ENCODE assay signal across 8 mouse cellular contexts in genomic region chr16:45196816-45197215, GRCm38 (mm10). TPM values are rescaled to one million over a fixed set of nuclear protein-coding genes. Genes with fewer than 3 reads are reported as not detected.
DNase-seq lines count a peak whose midpoint lies in the region; ATAC-seq and TF ChIP-seq lines count a peak whose summit lies in the region.

No protein-coding gene starts in this region.

- H3K4me3 ChIP-seq in ES-E14 (ENCODE audit: insufficient read depth in 1 of 2, low read depth in 1 of 2, low read length in 2 of 2, poor library complexity in 1 of 2, severe bottlenecking in 1 of 2): no peak overlapping the region
- no peak overlapping the region for H3K4me3 ChIP-seq in bone marrow, adult 2 months (replicated peaks; ENCODE audit: control insufficient read depth, low read depth, low read length)
- no peak overlapping the region for H3K4me3 ChIP-seq in embryonic facial prominence, embryonic 14.5 days (ENCODE audit: low read depth, low read length)
- H3K4me3 ChIP-seq in lung, adult 2 months (replicated peaks; ENCODE audit: extremely low read depth, low read depth, low read length): no peak overlapping the region

- H3K4me1 ChIP-seq in ES-E14 (ENCODE audit: control insufficient read depth in 2 of 2, insufficient read depth in 2 of 2, low read length in 2 of 2, poor library complexity in 1 of 2): no peaks in the 10 kb centered on the region
- H3K4me1 ChIP-seq in bone marrow, adult 2 months (ENCODE audit: control insufficient read depth, insufficient read depth, low read length): no peaks in the 10 kb centered on the region; the same call in 1 of the 2 replicates
- no peaks in the 10 kb centered on the region for H3K4me1 ChIP-seq in embryonic facial prominence, embryonic 14.5 days (ENCODE audit: control insufficient read depth, insufficient read depth, low read length)
- H3K4me1 ChIP-seq in lung, adult 2 months (ENCODE audit: control insufficient read depth, insufficient read depth, low read length): peaks cover under 1% of the 10 kb centered on the region; the same call in 1 of the 2 replicates

- no peak overlapping the region for H3K9ac ChIP-seq in ES-E14 (ENCODE audit: insufficient read depth, low read depth, low read length, poor library complexity, severe bottlenecking)
- no peak overlapping the region for H3K9ac ChIP-seq in embryonic facial prominence, embryonic 14.5 days (ENCODE audit: low read depth, low read length)

- TF ChIP-seq POLR2A in bone marrow, adult 2 months (IDR thresholded peaks at IDR 0.05; ENCODE audit: borderline replicate concordance, control insufficient read depth, low read depth, low read length): no peak
- TF ChIP-seq POLR2A in lung, adult 2 months (IDR thresholded peaks at IDR 0.05; ENCODE audit: borderline replicate concordance, extremely low read depth, low read depth, low read length): no peak

- in situ Hi-C loops in ES-E14 (cut with MboI; ENCODE audit: low sequenced_read_pairs in 2 of 2, unreplicated experiment in 2 of 2): no loop called here

- intact Hi-C loops in heart, postnatal 36 days (cut with DNase I): loop anchor here (1.0 to 5.0 kb wide), 5 partner anchors 86 to 433 kb away; no protein-coding TSS in a partner anchor

- no peaks in the 10 kb centered on the region for H3K36me3 ChIP-seq in ES-E14 (ENCODE audit: control insufficient read depth, insufficient read depth, low read length, poor library complexity, severe bottlenecking)
- H3K36me3 ChIP-seq in embryonic facial prominence, embryonic 14.5 days (ENCODE audit: control insufficient read depth, insufficient read depth, low read length): no peaks in the 10 kb centered on the region

- H3K4me2 ChIP-seq in embryonic facial prominence, embryonic 14.5 days (ENCODE audit: low read depth, low read length): no peak overlapping the region

- no peaks in the 10 kb centered on the region for H3K9me3 ChIP-seq in ES-E14 (ENCODE audit: control insufficient read depth, insufficient read depth, low read depth, low read length)
- H3K9me3 ChIP-seq in embryonic facial prominence, embryonic 14.5 days (ENCODE audit: control insufficient read depth, low read length): no peaks in the 10 kb centered on the region

- no peaks in the 10 kb centered on the region for H3K27me3 ChIP-seq in embryonic facial prominence, embryonic 14.5 days (replicated peaks; ENCODE audit: control insufficient read depth, insufficient read depth, low read length)

- peak; percentile 68 for DNase-seq in ES-E14 (ENCODE audit: low read depth, low spot score)
- peak; percentile 89 for DNase-seq in embryonic facial prominence, embryonic 14.5 days (ENCODE audit: low spot score)
- DNase-seq in heart, postnatal 36 days: peak; percentile 61 to 63
- peak; percentile 50 to 65 for DNase-seq in kidney, postnatal 4 days
- DNase-seq in lung, adult 2 months: no peak
- DNase-seq in ovary, postnatal 14 days (ENCODE audit: low spot score): peak; percentile 68
- peak; percentile 15 to 30 for DNase-seq in urinary bladder, postnatal 36 days (ENCODE audit: low spot score in 2 of 2)

- 36% methylated on average over 6 of the region's 6 CpGs for WGBS in bone marrow, adult 2 months
- WGBS in embryonic facial prominence, embryonic 14.5 days: 34% methylated on average over 6 of the region's 6 CpGs
- 29% methylated on average over 6 of the region's 6 CpGs for WGBS in lung, adult 2 months

- peak; percentile 84 for ATAC-seq in embryonic facial prominence, embryonic 14.5 days (ENCODE audit: low read depth)

- TF ChIP-seq CTCF in bone marrow, adult 2 months (IDR thresholded peaks at IDR 0.05; ENCODE audit: control insufficient read depth, insufficient read depth, low read length): 0 out of 2 replicates have a peak, but pooled peaks have one; percentile 33
- TF ChIP-seq CTCF in lung, adult 2 months (IDR thresholded peaks at IDR 0.05; ENCODE audit: insufficient read depth, low read length): peak; percentile 49

- H3K27ac ChIP-seq in ES-E14 (ENCODE audit: insufficient read depth, low read depth, low read length, poor library complexity, severe bottlenecking): no peak overlapping the region
- no peak overlapping the region for H3K27ac ChIP-seq in bone marrow, adult 2 months (ENCODE audit: control insufficient read depth, insufficient read depth, low read depth, low read length, poor library complexity)
- no peak overlapping the region for H3K27ac ChIP-seq in embryonic facial prominence, embryonic 14.5 days (replicated peaks; ENCODE audit: low read depth, low read length)

TF ChIP-seq in ES-E14, 5 proteins besides CTCF, POLR2A, EP300 and RAD21:
- TF ChIP-seq ZC3H11A (IDR thresholded peaks at IDR 0.05; ENCODE audit: borderline replicate concordance, low read depth, low read length) (peak; percentile 50; the same call in 1 of the 2 replicates), HCFC1 (IDR thresholded peaks at IDR 0.05; ENCODE audit: borderline replicate concordance, insufficient read depth, low read length) (no peak), MAFK (IDR thresholded peaks at IDR 0.05; ENCODE audit: insufficient read depth, low read depth, low read length) (no peak), CHD2 (IDR thresholded peaks at IDR 0.05; ENCODE audit: low read depth, low read length) (no peak), ZNF384 (IDR thresholded peaks at IDR 0.05; ENCODE audit: low read depth, low read length) (no peak)

RNA-seq across cellular contexts. Expression of gene Btla, which starts 27.3 kb away (rescaled TPM):
- total RNA-seq in ES-E14 (2012; rRNA removed): 0.21 and 1.1 TPM in 2 replicates
- 12.7 and 20.5 TPM in 2 replicates for polyA plus RNA-seq in bone marrow, adult 2 months (2011; ENCODE audit: insufficient read depth, insufficient read length, low replicate concordance, missing spikeins)
- polyA plus RNA-seq in embryonic facial prominence, embryonic 14.5 days (2014; fragmentation: Nextera tagmentation; extraction: Ambion mirVana): 0.49 and 0.80 TPM in 2 replicates
- total RNA-seq in heart, postnatal 36 days (2021): under 1 TPM; 0.46 to 0.56 TPM
- polyA plus RNA-seq in lung, adult 2 months (2012; rRNA removed): 2.0 and 4.6 TPM in 2 replicates

RNA-seq across cellular contexts. Expression of gene Atg3, which starts 38.2 kb away (rescaled TPM):
- total RNA-seq in ES-E14 (2012; rRNA removed): 9.3 and 14.0 TPM in 2 replicates
- 17.2 and 26.2 TPM in 2 replicates for polyA plus RNA-seq in bone marrow, adult 2 months (2011; ENCODE audit: insufficient read depth, insufficient read length, low replicate concordance, missing spikeins)
- 38.2 and 40.0 TPM in 2 replicates for polyA plus RNA-seq in embryonic facial prominence, embryonic 14.5 days (2014; fragmentation: Nextera tagmentation; extraction: Ambion mirVana)
- total RNA-seq in heart, postnatal 36 days (2021): 10 to 100 TPM; 22.0 to 22.8 TPM
- polyA plus RNA-seq in lung, adult 2 months (2012; rRNA removed): 18.5 and 28.1 TPM in 2 replicates

RNA-seq across cellular contexts. Expression of gene Slc35a5, which starts 38.3 kb away (rescaled TPM):
- total RNA-seq in ES-E14 (2012; rRNA removed): 9.3 and 10.0 TPM in 2 replicates
- polyA plus RNA-seq in bone marrow, adult 2 months (2011; ENCODE audit: insufficient read depth, insufficient read length, low replicate concordance, missing spikeins): 4.4 and 5.4 TPM in 2 replicates
- polyA plus RNA-seq in embryonic facial prominence, embryonic 14.5 days (2014; fragmentation: Nextera tagmentation; extraction: Ambion mirVana): 17.1 TPM in 2 replicates
- 10 to 100 TPM; 10.3 to 11.0 TPM for total RNA-seq in heart, postnatal 36 days (2021)
- polyA plus RNA-seq in lung, adult 2 months (2012; rRNA removed): 11.6 and 18.9 TPM in 2 replicates
